Mouse (Mus musculus) lung, postnatal 25 days (tissue): ENCODE data around the gene Kcnip1.

Experiments
- DNase-seq: peaks from one replicate; pipeline ENCODE4 v3.0.0; 2022; ENCODE audit warnings: low spot score

The Kcnip1 gene

GRCm38 (mm10) chr11:33751503-33751902, 241.4 kb downstream of the Kcnip1 start:
- DNase-seq, result no peak

GRCm38 (mm10) chr11:33749979-33750378, 243.0 kb downstream of the Kcnip1 start:
- DNase-seq, result peak; percentile 21

- DNase-seq, result no peak
These were observed 243.5 kb downstream of the Kcnip1 start for GRCm38 (mm10) chr11:33749408-33749807.

GRCm38 (mm10) chr11:33748754-33749153, 244.2 kb downstream of the Kcnip1 start:
- DNase-seq, result no peak

GRCm38 (mm10) chr11:33747402-33747955, 245.5 kb downstream of the Kcnip1 start:
- no peak for DNase-seq

- DNase-seq, result peak; percentile 33
These were observed 246.6 kb downstream of the Kcnip1 start for GRCm38 (mm10) chr11:33746402-33746801.

GRCm38 (mm10) chr11:33745821-33746329, 247.1 kb downstream of the Kcnip1 start:
- DNase-seq, result peak; percentile 39

GRCm38 (mm10) chr11:33744429-33744828, 248.5 kb downstream of the Kcnip1 start:
- DNase-seq, result peak; percentile 84

- no peak for DNase-seq
These were observed 252.8 kb downstream of the Kcnip1 start for GRCm38 (mm10) chr11:33740187-33740586.

- DNase-seq, result peak; percentile 18
These were observed 256.5 kb downstream of the Kcnip1 start for GRCm38 (mm10) chr11:33736426-33736825.

- peak; percentile 57 for DNase-seq
These were observed 259.7 kb downstream of the Kcnip1 start for GRCm38 (mm10) chr11:33733269-33733668.

- no peak for DNase-seq
These were observed 260.6 kb downstream of the Kcnip1 start for GRCm38 (mm10) chr11:33732358-33732757.

- peak; percentile 26 for DNase-seq
These were observed 271.7 kb downstream of the Kcnip1 start for GRCm38 (mm10) chr11:33721297-33721696.

- no peak for DNase-seq
These were observed 286.2 kb downstream of the Kcnip1 start for GRCm38 (mm10) chr11:33706777-33707176.

GRCm38 (mm10) chr11:33701958-33702459, 290.9 kb downstream of the Kcnip1 start:
- no peak for DNase-seq

- no peak for DNase-seq
These were observed 291.6 kb downstream of the Kcnip1 start for GRCm38 (mm10) chr11:33701236-33701957.

GRCm38 (mm10) chr11:33700725-33701124, 292.2 kb downstream of the Kcnip1 start:
- DNase-seq, result no peak

- no peak for DNase-seq
These were observed 302.8 kb downstream of the Kcnip1 start for GRCm38 (mm10) chr11:33690181-33690580.

GRCm38 (mm10) chr11:33685904-33686303, 307.0 kb downstream of the Kcnip1 start:
- no peak for DNase-seq

GRCm38 (mm10) chr11:33680151-33680550, 312.8 kb downstream of the Kcnip1 start:
- no peak for DNase-seq

- no peak for DNase-seq
These were observed 322.6 kb downstream of the Kcnip1 start for GRCm38 (mm10) chr11:33670105-33670965.

- no peak for DNase-seq
These were observed 324.6 kb downstream of the Kcnip1 start for GRCm38 (mm10) chr11:33668376-33668775.
